Comparison of ENCODE assay signal across 17 mouse cellular contexts in the genomic region with DNA sequence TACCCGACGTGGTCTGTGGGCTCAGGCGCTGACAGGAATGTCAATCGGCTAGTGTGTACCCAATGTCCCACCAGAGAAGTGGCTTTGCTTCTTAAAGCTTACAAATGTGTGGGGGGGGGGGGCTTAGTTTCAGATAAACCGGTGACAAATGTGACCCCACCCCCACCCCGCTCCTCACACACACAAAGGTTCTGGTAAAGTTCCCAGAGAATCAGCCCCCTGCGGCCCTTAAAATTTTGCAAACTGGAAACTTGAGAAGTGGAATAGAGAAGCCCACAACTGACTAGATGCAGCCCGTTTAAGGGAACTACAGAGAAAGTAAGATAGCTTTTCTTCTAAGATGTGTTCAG. TPM values are rescaled to one million over a fixed set of nuclear protein-coding genes. Genes with fewer than 3 reads are reported as not detected.
DNase-seq lines count a peak whose midpoint lies in the region; ATAC-seq and TF ChIP-seq lines count a peak whose summit lies in the region.
"Had no signal": no experiment of that assay in that cellular context is flagged by ENCODE, and none has a peak within 500 bp of the region (broad histone marks: within the 10 kb centered on the region; RNA-seq: fewer than 3 reads in every experiment).

No protein-coding gene starts in this region.

- H3K27me3 ChIP-seq in forebrain, embryonic 13.5 days = 0 out of 2 replicates have a peak, but pooled peaks cover 10% of the 10 kb centered on the region
- H3K27me3 ChIP-seq in hindbrain, embryonic 16.5 days (replicated peaks; ENCODE audit: control insufficient read depth, insufficient read depth, low read length) = no peaks in the 10 kb centered on the region; the same call in none of the 2 replicates
- peaks cover 45% of the 10 kb centered on the region for H3K27me3 ChIP-seq in neural tube, embryonic 13.5 days

- H3K4me3 ChIP-seq in layer of hippocampus, adult 2 months = no peak overlapping the region
- peak overlapping the region; percentile 64 for H3K4me3 ChIP-seq in forebrain, embryonic 13.5 days
- H3K4me3 ChIP-seq in hindbrain, embryonic 16.5 days (ENCODE audit: low read length) = no peak overlapping the region
- H3K4me3 ChIP-seq in neural tube, embryonic 13.5 days = no peak overlapping the region; the same call in 1 of the 2 replicates
- H3K4me3 ChIP-seq: lung, embryonic 15.5 days had no signal

- no peaks in the 10 kb centered on the region for H3K9me3 ChIP-seq in forebrain, embryonic 13.5 days (replicated peaks)
- no peaks in the 10 kb centered on the region for H3K9me3 ChIP-seq in hindbrain, embryonic 16.5 days (ENCODE audit: control insufficient read depth, low read length)
- no peaks in the 10 kb centered on the region for H3K9me3 ChIP-seq in neural tube, embryonic 13.5 days
- H3K9me3 ChIP-seq: lung, embryonic 15.5 days had no signal

- H3K4me1 ChIP-seq in forebrain, embryonic 13.5 days = peaks cover 81% of the 10 kb centered on the region
- peaks cover 25% of the 10 kb centered on the region for H3K4me1 ChIP-seq in hindbrain, embryonic 16.5 days (ENCODE audit: control insufficient read depth, insufficient read depth, low read depth, low read length)
- peaks cover 92% of the 10 kb centered on the region for H3K4me1 ChIP-seq in neural tube, embryonic 13.5 days (replicated peaks)
- H3K4me1 ChIP-seq: lung, embryonic 15.5 days had no signal

- DNase-seq in layer of hippocampus, adult 2 months (ENCODE audit: low spot score in 2 of 2) = no peak
- DNase-seq in layer of hippocampus, postnatal 25 days (ENCODE audit: extremely low spot score in 1 of 2, low spot score in 1 of 2) = no peak
- no peak for DNase-seq in gastrocnemius, adult 8-10 months (ENCODE audit: low spot score in 2 of 2)
- DNase-seq in urinary bladder, adult 2 months (ENCODE audit: low spot score) = no peak
- no peak for DNase-seq in adrenal gland, postnatal 14 days
- DNase-seq: cerebellum, adult 11 months; heart, adult 18-20 months; heart, postnatal 14 days; liver; thymus, postnatal 4 days had no signal

- TF ChIP-seq CTCF in layer of hippocampus, adult 2 months (conservative IDR thresholded peaks at IDR 0.05) = no peak

- no peak for ATAC-seq in forebrain, embryonic 13.5 days
- ATAC-seq in hindbrain, embryonic 16.5 days = no peak
- ATAC-seq in neural tube, embryonic 13.5 days (ENCODE audit: low read depth) = no peak

- H3K9ac ChIP-seq in forebrain, embryonic 13.5 days = peak overlapping the region; percentile 84
- no peak overlapping the region for H3K9ac ChIP-seq in hindbrain, embryonic 16.5 days (ENCODE audit: low read depth, low read length)
- H3K9ac ChIP-seq in neural tube, embryonic 13.5 days = peak overlapping the region; percentile 60; the same call in 1 of the 2 replicates
- H3K9ac ChIP-seq: lung, embryonic 15.5 days had no signal

- peak overlapping the region; percentile 73; the same call in 1 of the 2 replicates for H3K27ac ChIP-seq in layer of hippocampus, adult 2 months
- H3K27ac ChIP-seq in forebrain, embryonic 13.5 days = peak overlapping the region; percentile 95
- H3K27ac ChIP-seq in hindbrain, embryonic 16.5 days (ENCODE audit: low read depth, low read length) = no peak overlapping the region
- H3K27ac ChIP-seq in neural tube, embryonic 13.5 days (replicated peaks) = peak overlapping the region; percentile 54; the same call in 1 of the 2 replicates
- H3K27ac ChIP-seq: lung, embryonic 15.5 days had no signal

- peaks cover 8% of the 10 kb centered on the region; the same call in 1 of the 2 replicates for H3K36me3 ChIP-seq in forebrain, embryonic 13.5 days (ENCODE audit: poor library complexity, severe bottlenecking)
- H3K36me3 ChIP-seq in hindbrain, embryonic 16.5 days (ENCODE audit: control insufficient read depth, insufficient read depth, low read length) = no peaks in the 10 kb centered on the region
- H3K36me3 ChIP-seq in neural tube, embryonic 13.5 days = no peaks in the 10 kb centered on the region
- H3K36me3 ChIP-seq: G1E; lung, embryonic 15.5 days had no signal

- peak overlapping the region; percentile 86 for H3K4me2 ChIP-seq in forebrain, embryonic 13.5 days
- peak overlapping the region; percentile 42 for H3K4me2 ChIP-seq in hindbrain, embryonic 16.5 days (ENCODE audit: low read length)
- peak overlapping the region; percentile 63 for H3K4me2 ChIP-seq in neural tube, embryonic 13.5 days
- H3K4me2 ChIP-seq: lung, embryonic 15.5 days had no signal

- 6% methylated on average over 8 of the region's 8 CpGs for WGBS in forebrain, embryonic 13.5 days
- WGBS in hindbrain, embryonic 16.5 days = 13% methylated on average over 8 of the region's 8 CpGs
- 6% methylated on average over 8 of the region's 8 CpGs for WGBS in neural tube, embryonic 13.5 days

RNA-seq across cellular contexts. Expression of gene Pou3f3, which starts 10.2 kb away (rescaled TPM):
- total RNA-seq in layer of hippocampus, adult 2 months (2021) = 10 to 100 TPM; 60.7 to 66.4 TPM
- 10 to 100 TPM; 61.7 to 72.6 TPM for total RNA-seq in layer of hippocampus, postnatal 25 days (2021)
- 37.1 and 44.2 TPM in 2 replicates for polyA plus RNA-seq in forebrain, embryonic 13.5 days (2015; fragmentation: Nextera tagmentation; extraction: Ambion mirVana)
- 8.4 and 9.5 TPM in 2 replicates for polyA plus RNA-seq in hindbrain, embryonic 16.5 days (2015; fragmentation: Nextera tagmentation; extraction: Ambion mirVana)
- 10.5 and 12.2 TPM in 2 replicates for polyA plus RNA-seq in neural tube, embryonic 13.5 days (2015; fragmentation: Nextera tagmentation; extraction: Ambion mirVana)
- under 1 TPM in 1 of 4 experiments, not detected in 3; 0.04 TPM for total RNA-seq in gastrocnemius, adult 8-10 months (2022)
- 0.21 and 0.22 TPM in 2 replicates for polyA plus RNA-seq in urinary bladder, adult 2 months (2012; rRNA removed)
- total RNA-seq in adrenal gland, postnatal 14 days (2021) = 0.04 and 0.08 TPM in 2 replicates
- total RNA-seq: common myeloid progenitor, adult 5-6 weeks; heart, postnatal 14 days had no signal
- polyA plus RNA-seq: C2C12, G1E had no signal

Comparison
In these comparisons a context has a peak if more than half of its experiments do, and no peak if none do; other contexts are left out.
1. RNA of gene Pou3f3, which starts 10.2 kb away (total RNA-seq): 61.7 to 72.6 TPM in layer of hippocampus, postnatal 25 days and 60.7 to 66.4 TPM in layer of hippocampus, adult 2 months; 0.04 to 0.08 TPM in adrenal gland, postnatal 14 days and 0.04 TPM in gastrocnemius, adult 8-10 months; every median in the first group is over 10 times any median in the second.
2. Peak in every context shown above with its lines, with median percentiles within 50 percentile points of each other: H3K4me2 ChIP-seq.